Mouse (Mus musculus) lung, postnatal 25 days (tissue): ENCODE results near the gene Lamp1.

ENCODE experiments used
- DNase-seq: peaks from one replicate; pipeline ENCODE4 v3.0.0; 2022; ENCODE audit warnings: low spot score

The Lamp1 gene

GRCm38 (mm10) chr8:13163563-13163962, 4.6 kb downstream of the Lamp1 start:
- no peak for DNase-seq

DNA sequence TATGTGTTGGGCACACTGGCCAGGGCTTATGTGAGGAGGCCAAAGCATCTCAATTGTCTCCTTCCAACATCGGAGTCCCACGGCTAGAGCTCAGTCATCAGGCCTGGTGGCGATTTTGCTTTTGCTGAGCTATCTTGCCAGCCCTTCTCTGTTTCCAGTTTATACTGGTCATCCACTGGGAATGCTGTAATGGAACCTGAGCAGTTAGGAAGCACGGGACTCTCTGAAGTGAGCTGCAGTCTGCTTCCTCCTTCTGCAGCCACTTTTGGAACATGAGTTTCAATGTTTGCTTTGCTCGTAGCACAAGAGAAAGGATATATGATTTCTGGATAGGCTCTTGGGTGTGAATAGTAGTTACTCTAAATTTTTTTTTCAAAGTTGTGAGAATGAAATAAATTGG, 5.4 kb downstream of the Lamp1 start:
- DNase-seq = no peak

DNA sequence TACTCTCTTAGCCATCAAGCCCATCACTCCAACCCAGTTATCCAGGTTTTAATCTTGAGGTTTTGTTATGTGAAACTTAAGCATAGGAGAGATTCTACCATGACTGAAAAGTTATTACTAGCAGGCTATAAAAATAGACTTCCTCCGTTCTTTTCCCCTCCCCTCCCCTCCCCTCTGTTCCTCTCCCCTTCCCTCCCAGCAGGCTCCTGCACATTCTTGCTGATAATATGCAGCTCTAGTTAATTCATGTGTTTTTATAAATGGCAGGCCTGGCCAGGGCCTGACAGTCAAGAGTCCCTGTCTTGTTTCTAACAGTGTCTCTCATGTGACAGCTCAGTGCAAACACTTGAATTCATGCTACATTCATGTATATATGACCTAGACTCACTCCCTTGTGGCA, 11.5 kb downstream of the Lamp1 start:
- no peak for DNase-seq

DNA sequence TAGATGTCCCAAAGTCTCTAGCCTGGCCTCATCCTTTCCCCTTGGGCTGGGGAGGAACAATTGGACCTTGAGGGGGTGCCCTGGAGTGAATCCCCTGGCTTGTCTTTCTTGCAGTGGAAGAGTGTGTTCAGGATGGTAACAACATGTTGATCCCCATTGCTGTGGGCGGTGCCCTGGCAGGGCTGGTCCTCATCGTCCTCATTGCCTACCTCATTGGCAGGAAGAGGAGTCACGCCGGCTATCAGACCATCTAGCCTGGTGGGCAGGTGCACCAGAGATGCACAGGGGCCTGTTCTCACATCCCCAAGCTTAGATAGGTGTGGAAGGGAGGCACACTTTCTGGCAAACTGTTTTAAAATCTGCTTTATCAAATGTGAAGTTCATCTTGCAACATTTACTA, 15.3 kb downstream of the Lamp1 start:
- DNase-seq = no peak

DNA sequence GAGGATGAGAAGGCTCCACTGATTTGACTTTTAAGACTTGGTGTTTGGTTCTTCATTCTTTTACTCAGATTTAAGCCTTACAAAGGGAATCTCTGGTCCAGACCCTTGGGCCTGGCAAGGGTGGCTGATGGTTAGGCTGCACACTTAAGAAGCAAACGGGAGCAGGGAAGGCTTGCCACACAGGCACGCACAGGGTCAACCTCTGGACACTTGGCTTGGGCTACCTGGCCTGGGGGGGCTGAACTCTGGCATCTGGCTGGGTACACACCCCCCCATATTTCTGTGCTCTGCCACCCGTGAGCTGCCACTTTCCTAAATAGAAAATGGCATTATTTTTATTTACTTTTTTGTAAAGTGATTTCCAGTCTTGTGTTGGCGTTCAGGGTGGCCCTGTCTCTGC, 15.8 kb downstream of the Lamp1 start:
- DNase-seq = no peak

- DNase-seq = no peak
Observed at GRCm38 (mm10) chr8:13175650-13176049, 16.7 kb downstream of the Lamp1 start.

DNA sequence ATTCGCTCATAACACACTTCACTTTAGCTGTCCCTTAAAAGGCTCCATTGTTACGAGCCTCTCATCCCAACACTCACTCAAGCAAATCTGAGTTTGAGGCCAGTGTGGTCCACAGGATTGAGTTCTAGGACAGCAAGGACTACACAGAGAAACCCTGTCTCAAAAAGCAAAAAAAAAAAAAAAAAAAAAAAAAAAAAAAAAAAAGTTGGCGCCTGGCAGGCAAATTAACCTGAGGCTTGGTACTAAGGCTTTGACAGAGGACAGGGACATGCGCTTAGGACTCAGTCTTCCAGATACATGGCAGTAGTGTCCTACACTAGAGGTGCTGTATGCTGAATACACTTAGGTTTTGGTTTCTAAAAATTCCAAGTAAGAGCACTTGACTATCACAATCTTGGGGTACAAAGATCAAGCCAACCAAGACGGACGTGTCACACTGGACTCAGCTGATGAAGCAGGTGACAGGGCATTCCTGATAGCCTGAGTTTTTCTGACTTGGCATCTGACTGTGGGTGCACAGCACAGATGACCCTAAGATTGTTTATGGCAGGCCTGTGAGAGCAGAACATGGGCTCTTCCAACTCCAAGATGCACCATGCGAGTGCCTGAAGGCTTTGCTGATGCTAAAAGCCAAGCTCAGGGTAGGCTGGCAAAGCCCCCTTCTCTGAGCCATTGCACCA, 18.4 kb downstream of the Lamp1 start:
- no peak for DNase-seq

GRCm38 (mm10) chr8:13178137-13178536, 19.2 kb downstream of the Lamp1 start:
- no peak for DNase-seq

GRCm38 (mm10) chr8:13179482-13179881, 20.5 kb downstream of the Lamp1 start:
- DNase-seq = no peak

DNA sequence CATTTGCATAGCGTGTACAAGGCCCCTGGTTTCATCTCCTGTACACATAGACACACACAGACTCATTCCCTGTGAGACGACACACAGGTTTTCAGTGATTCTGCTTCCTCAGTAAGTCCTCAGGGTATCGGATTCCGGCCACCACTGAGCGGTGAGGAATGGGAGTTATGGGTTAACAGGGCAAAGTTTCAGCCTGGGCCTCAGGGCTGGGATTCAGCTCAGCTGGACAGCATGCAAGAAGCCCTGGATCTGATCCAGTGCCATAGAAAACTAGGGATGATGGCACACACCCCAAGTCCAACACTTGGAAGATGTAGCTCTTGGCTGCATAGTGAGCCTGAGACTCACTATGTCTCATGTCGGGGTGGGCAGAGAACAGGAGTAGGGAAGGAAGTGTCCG, 21.0 kb downstream of the Lamp1 start:
- no peak for DNase-seq

DNA sequence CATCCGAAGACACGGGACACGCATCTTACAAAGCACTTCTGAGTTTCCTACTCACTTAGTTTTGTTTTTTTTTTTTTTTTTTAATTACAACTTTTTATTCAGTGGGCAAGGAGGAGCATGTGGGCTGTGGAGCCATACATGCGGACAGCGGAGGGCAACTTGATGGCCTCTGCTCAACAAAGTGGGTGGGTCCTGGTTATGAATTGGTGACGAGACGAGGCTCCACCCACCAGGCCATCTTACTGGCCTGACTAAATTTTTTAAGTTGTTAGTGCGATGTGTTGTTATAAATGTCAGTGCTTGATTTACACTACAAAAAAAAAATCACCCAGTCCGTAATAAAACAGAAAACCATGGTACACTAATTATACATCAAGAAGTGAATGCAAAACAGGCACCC, 21.4 kb downstream of the Lamp1 start:
- no peak for DNase-seq

DNA sequence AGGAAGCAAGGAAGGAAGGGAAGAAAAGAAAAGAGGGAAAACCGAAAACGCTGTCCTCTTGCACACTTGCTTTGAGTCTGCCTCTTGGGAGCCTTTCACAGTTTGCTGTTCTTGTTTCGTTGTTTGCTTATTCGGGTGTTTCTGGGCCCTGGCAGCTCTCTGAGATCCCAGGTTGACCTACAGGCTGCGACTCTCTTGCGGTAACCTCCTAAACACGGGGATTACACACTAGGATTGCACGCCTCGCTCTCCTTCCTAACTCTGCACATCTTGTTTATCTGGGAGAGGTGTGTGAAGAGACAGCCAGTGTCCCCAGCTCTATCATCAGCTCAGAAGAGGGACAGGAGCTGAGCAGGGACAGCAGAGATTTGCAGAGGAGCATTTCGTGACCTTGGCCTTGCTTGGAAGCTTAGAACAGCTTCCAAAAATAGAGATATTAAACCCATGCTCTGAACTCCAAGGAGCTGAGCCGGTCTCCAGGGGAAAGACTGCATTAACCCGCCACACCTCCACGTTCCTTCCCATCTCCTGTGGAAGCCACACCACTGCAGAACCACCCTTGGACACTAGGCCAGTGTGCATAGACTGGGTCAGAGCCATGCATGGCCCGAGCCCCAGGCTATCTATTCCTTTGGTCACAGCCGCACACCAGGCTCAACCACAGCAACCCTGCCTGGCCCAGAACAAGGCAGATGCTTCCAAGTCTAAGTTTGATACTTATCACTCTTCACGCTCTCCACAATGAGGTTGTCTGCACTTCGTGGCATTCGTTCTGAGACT, 22.1 kb downstream of the Lamp1 start:
- no peak for DNase-seq

DNA sequence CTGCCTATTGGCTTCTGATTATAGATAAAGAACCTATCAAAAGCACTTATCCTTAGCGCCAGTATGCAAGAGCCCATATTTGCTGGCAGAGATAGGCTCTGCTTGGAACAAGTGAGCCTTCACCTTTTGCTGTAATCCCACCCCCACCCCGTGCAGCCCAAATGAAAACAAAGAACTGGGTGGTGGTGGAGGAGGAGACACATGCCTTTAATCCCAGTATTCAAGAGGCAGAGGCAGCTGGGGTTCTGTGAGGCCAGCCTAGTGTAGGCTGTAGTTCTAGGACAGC, 22.7 kb downstream of the Lamp1 start:
- no peak for DNase-seq

GRCm38 (mm10) chr8:13186819-13187218, 27.9 kb downstream of the Lamp1 start:
- peak; percentile 54 for DNase-seq

GRCm38 (mm10) chr8:13187229-13187628, 28.3 kb downstream of the Lamp1 start:
- DNase-seq = no peak

- no peak for DNase-seq
Observed at GRCm38 (mm10) chr8:13187638-13188037, 28.7 kb downstream of the Lamp1 start.

- DNase-seq = no peak
Observed at GRCm38 (mm10) chr8:13188052-13188555, 29.1 kb downstream of the Lamp1 start.

- DNase-seq = no peak
Observed at GRCm38 (mm10) chr8:13188857-13189256, 29.9 kb downstream of the Lamp1 start.

- peak; percentile 84 for DNase-seq
Observed at GRCm38 (mm10) chr8:13190235-13190634, 31.3 kb downstream of the Lamp1 start.

DNA sequence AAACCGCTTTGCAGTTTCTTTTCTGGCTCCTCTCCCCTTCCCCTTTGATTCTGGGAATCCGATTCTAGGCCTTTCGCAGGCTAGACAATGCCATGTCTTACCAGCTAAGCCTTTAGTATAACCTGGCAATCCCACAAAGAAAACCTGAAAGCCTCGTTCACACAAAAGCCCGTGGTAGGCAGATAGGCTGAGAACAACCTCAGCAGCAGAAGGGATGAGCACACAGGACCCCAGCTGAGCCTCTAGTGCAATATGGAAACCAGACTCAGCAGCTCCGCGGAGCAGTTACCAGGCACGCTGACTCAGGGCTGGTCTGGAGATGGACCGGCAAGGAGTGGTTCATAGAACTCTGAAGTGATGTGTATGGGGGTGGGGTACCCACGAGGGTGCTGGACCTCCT, 35.9 kb downstream of the Lamp1 start:
- DNase-seq = no peak

GRCm38 (mm10) chr8:13197493-13197892, 38.5 kb downstream of the Lamp1 start:
- no peak for DNase-seq

DNA sequence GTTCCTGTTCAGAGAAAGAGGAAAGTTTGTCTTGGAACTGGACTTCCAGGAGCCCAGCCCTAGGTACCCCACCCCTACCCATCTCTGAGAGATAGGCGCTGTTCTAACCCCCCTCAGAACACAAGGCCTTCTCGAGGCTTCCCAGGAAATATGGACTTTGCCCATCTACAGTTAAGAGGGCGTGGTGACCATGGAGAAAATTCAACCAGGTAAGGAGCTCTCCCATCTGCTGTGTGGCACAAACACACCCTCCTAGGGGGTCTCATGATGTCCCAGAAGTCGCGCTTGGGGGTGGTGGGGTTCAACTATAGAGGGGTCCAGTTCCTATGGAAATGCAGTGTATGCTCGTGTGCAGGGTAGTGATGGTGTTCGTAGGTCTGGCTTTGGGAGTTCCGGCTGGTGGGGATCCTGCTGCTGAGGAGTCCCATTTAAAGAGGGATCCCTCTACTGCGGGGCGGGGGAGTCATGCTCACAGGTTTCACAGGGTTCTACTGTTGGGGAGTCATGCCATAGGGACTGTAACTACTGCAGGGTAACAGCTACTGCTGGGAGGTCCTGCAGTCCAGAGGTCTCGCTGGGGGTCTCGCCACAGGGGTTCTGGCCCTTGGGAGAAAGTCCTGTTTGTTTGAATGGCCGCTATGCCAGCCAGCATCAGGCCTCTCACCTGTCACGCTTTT, 40.6 kb downstream of the Lamp1 start:
- DNase-seq = no peak

DNA sequence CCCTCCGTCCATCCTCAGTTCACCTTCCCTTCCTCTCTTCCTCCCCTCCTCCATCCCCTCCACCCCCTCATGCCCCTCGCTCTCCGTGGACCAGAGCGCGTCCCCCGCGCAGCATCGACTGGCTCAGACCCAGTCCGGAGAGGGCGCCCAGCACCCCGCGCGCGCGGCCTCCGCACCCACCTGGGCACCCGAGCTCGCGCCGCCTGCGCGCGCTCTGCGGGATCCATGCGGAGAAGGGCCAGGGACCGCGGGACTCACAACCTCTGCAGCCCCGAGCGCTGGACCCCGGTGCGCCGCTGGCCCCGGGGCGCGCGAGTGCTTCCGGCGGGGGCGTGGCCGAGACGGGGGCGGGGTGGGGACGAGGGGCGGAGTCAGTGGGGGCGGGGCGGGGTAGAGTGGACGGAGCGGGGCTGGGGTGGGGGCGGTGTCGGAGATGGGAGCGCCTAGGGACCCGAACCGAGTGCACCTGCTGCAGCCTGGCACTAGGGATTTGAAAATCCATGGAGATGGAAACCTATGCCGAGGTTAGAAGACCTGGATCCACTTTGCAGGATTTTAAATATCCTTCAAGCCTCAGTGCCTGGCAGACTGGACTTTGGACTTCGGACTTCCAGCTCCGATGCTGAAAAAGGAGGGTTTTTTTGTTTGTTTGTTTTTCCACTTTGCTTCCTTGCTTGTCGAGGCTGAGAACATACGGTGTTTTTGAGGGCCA, 41.5 kb downstream of the Lamp1 start, which contains the start of gene Grtp1:
Gene Grtp1, minus strand, starts transcription at position 320 of the 712 bp plus-strand sequence.
- peak; percentile 43 for DNase-seq
